Mouse (Mus musculus) intestine, embryonic 14.5 days (tissue): ENCODE data around the gene Git1. TPM values are rescaled to one million over a fixed set of nuclear protein-coding genes. Genes with fewer than 3 reads are reported as not detected.

Experiments used
- ATAC-seq: fragments of 200-750 bp; cut with Nextera tagmentation; replicated peaks from 2 replicates; pipeline ENCODE4 v1.8.0; 2017; ENCODE audit warnings: low read depth, moderate number of reproducible peaks, moderate TSS enrichment, moderate library complexity; ENCODE audit not compliant: low FRiP score, low TSS enrichment
- DNase-seq: peaks from one replicate; pipeline ENCODE4 v3.0.0-alpha.2; 2018; ENCODE audit warnings: low spot score
- H3K27ac ChIP-seq: fragments of 300-500 bp; sonication (generic); 2 replicates; pipeline ENCODE4 v1.5.1; 2014; ENCODE audit warnings: low read depth, mild to moderate bottlenecking, control low read depth
- H3K27me3 ChIP-seq: fragments of 300-500 bp; sonication (generic); replicated peaks from 2 replicates; pipeline ENCODE4 v1.6.1; 2014; ENCODE audit warnings: low read length, control low read depth; ENCODE audit not compliant: control insufficient read depth, insufficient read depth
- H3K36me3 ChIP-seq: fragments of 300-500 bp; sonication (generic); 2 replicates; pipeline ENCODE4 v1.6.1; 2014; ENCODE audit warnings: low read length, control low read depth; ENCODE audit not compliant: control insufficient read depth, insufficient read depth
- H3K4me1 ChIP-seq: fragments of 300-500 bp; sonication (generic); replicated peaks from 2 replicates; pipeline ENCODE4 v1.6.1; 2014; ENCODE audit warnings: low read length, control low read depth, mixed read lengths; ENCODE audit not compliant: control insufficient read depth, insufficient read depth
- H3K4me2 ChIP-seq: fragments of 300-500 bp; sonication (generic); 2 replicates; pipeline ENCODE4 v1.6.1; 2014; ENCODE audit warnings: low read length
- H3K4me3 ChIP-seq: fragments of 300-500 bp; sonication (generic); 2 replicates; pipeline ENCODE4 v1.5.1; 2014; ENCODE audit warnings: low read depth, low read length, control low read depth, mixed read lengths
- H3K9ac ChIP-seq: fragments of 300-500 bp; sonication (generic); 2 replicates; pipeline ENCODE4 v1.6.1; 2014; ENCODE audit warnings: mild to moderate bottlenecking, low read length
- H3K9me3 ChIP-seq: fragments of 300-500 bp; sonication (generic); 2 replicates; pipeline ENCODE4 v1.6.1; 2016; ENCODE audit warnings: low read length, control low read depth; ENCODE audit not compliant: control insufficient read depth
- WGBS: fragments of 180-500 bp; shearing (Covaris S2); extraction: QIAGEN DNeasy Blood & Tissue Kit; methylation state at CpG from one replicate; pipeline ENCODE4 v1.1.7; 2014; 5-methylcytosine and 5-hydroxymethylcytosine counted together
- polyA plus RNA-seq: library from polyadenylated mRNA; unstranded; fragments of >200 nt; fragmentation: Nextera tagmentation; extraction: Ambion mirVana; gene quantifications from 2 replicates; pipeline ENCODE4 v1.2.1, GENCODE M21; 2014

Gene Git1
- polyA plus RNA-seq, 1 experiment from 2014 or later, result 17.7 TPM

DNA sequence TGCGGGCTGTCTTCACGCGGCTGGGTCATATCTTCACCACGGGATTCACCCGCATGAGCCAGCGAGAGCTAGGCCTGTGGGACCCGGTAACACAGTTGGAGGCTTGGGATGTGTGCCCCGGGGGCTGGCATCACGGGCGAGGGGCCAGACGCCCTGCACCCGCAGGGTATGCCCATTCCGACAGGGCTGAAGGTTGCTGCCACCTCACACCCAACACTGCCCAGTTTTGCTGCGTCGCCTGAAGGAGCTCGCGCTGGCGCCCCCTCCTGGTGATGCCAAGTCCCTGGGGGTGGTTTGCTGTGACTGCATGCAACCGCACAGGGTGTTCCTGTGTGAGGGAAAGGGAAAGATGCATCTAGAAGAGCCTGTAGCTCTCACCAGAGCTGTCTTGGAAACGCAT lies 25.6 kb upstream of the Git1 start:
- ATAC-seq (no peak), DNase-seq (peak; percentile 80)
- Histone ChIP-seq H3K4me3 (no peak overlapping the region), H3K27ac (no peak overlapping the region), H3K4me2 (peak overlapping the region; percentile 18; the same call in 1 of the 2 replicates), H3K4me1 (0 out of 2 replicates have a peak, but pooled peaks cover 3% of the 10 kb centered on the region), H3K36me3 (peaks cover 17% of the 10 kb centered on the region), H3K27me3 (peaks cover 48% of the 10 kb centered on the region), H3K9me3 (no peaks in the 10 kb centered on the region), H3K9ac (no peak overlapping the region)
- WGBS, result 13% methylated on average over 20 of the region's 20 CpGs

DNA sequence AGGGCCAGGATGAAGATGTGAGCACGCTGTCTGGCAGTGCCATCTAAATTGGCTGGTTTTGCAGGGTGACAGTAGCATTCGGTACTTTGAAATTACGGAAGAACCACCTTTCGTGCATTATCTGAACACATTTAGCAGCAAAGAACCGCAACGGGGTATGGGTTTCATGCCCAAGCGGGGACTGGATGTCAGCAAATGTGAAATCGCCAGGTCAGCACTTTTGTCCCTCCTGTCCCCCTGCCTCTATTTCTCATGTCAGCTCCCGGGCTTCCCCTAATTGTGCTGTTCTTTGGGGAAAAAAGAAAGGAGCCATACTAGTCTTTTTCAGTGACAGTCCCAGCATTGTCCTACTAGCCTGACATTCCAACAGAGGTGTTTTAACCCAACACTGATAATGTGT lies 25.0 kb upstream of the Git1 start:
- no peaks in the 10 kb centered on the region for H3K4me1 ChIP-seq
- peaks cover 17% of the 10 kb centered on the region for H3K36me3 ChIP-seq
- H3K4me2 ChIP-seq, result no peak overlapping the region
- H3K9me3 ChIP-seq, result no peaks in the 10 kb centered on the region
- no peak overlapping the region for H3K9ac ChIP-seq
- ATAC-seq, result no peak
- H3K27ac ChIP-seq, result no peak overlapping the region
- 86% methylated on average over 9 of the region's 9 CpGs for WGBS
- no peak for DNase-seq
- no peak overlapping the region for H3K4me3 ChIP-seq
- peaks cover 42% of the 10 kb centered on the region for H3K27me3 ChIP-seq

DNA sequence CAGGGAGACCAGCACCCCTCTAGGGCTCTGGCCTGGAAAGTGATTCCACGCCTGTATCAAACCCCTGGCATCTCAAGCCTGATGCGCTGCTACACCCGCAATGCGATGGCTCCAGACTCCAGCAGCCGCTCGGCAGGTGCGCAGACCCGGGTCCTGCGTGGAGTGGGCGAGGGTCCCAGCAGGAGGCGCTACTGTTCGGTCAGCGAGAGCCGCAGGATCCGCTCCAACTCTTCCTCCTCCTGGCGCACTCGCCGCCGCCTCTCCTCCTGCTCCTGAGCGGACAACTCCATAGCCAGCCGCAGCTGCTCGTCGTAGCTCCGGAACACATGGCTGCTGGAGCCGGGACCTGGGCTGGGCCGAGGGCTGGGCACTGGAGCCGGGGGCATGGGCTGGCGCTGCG lies 22.0 kb upstream of the Git1 start:
- H3K9me3 ChIP-seq, result no peaks in the 10 kb centered on the region
- WGBS, result 76% methylated on average over 29 of the region's 29 CpGs
- no peaks in the 10 kb centered on the region for H3K4me1 ChIP-seq
- H3K4me2 ChIP-seq, result no peak overlapping the region
- no peak overlapping the region for H3K4me3 ChIP-seq
- H3K36me3 ChIP-seq, result peaks cover 33% of the 10 kb centered on the region
- no peak overlapping the region for H3K27ac ChIP-seq
- no peak for ATAC-seq
- H3K27me3 ChIP-seq, result peaks cover 29% of the 10 kb centered on the region
- DNase-seq, result no peak
- no peak overlapping the region for H3K9ac ChIP-seq

DNA sequence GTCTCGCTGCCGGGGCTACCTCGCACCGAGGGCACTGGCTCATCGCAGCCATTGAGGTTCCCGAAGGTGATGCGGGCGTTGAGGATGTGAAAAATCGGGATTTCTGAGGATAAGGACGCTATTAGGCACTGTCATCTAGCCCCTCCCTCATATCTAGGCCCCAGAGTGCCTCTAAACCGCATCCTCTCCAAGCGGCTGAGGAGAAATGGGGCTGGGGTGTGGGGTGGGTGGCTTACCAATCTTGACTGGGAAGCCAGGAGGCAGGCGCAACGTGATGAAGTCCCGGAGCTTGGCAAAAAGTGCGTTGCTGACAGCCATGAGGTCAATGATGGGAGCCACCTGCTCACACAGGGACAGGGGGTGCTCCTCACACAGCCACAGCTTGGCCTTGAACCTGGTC lies 20.6 kb upstream of the Git1 start:
- no peak for DNase-seq
- WGBS, result 89% methylated on average over 16 of the region's 16 CpGs
- H3K4me1 ChIP-seq, result no peaks in the 10 kb centered on the region
- peaks cover 33% of the 10 kb centered on the region for H3K36me3 ChIP-seq
- H3K9ac ChIP-seq, result no peak overlapping the region
- no peak for ATAC-seq
- H3K27ac ChIP-seq, result no peak overlapping the region
- H3K4me2 ChIP-seq, result no peak overlapping the region
- H3K27me3 ChIP-seq, result peaks cover 16% of the 10 kb centered on the region
- no peaks in the 10 kb centered on the region for H3K9me3 ChIP-seq
- no peak overlapping the region for H3K4me3 ChIP-seq

- no peak overlapping the region for H3K9ac ChIP-seq
- no peak overlapping the region for H3K4me2 ChIP-seq
- H3K4me1 ChIP-seq, result no peaks in the 10 kb centered on the region
- no peak overlapping the region for H3K27ac ChIP-seq
- no peak overlapping the region for H3K4me3 ChIP-seq
- DNase-seq (no peak), ATAC-seq (no peak)
- H3K9me3 ChIP-seq, result no peaks in the 10 kb centered on the region
- peaks cover 29% of the 10 kb centered on the region for H3K36me3 ChIP-seq
- WGBS, result 95% methylated on average over 14 of the region's 14 CpGs
- no peaks in the 10 kb centered on the region for H3K27me3 ChIP-seq
Observed at GRCm38 (mm10) chr11:77476216-77476615, 17.1 kb upstream of the Git1 start.

- 88% methylated on average over 6 of the region's 6 CpGs for WGBS
- no peak overlapping the region for H3K9ac ChIP-seq
- no peak for ATAC-seq
- H3K36me3 ChIP-seq, result peaks cover 22% of the 10 kb centered on the region
- no peak overlapping the region for H3K27ac ChIP-seq
- no peak for DNase-seq
- H3K9me3 ChIP-seq, result no peaks in the 10 kb centered on the region
- H3K4me1 ChIP-seq, result no peaks in the 10 kb centered on the region
- H3K4me3 ChIP-seq, result no peak overlapping the region
- no peak overlapping the region for H3K4me2 ChIP-seq
- no peaks in the 10 kb centered on the region for H3K27me3 ChIP-seq
Observed at GRCm38 (mm10) chr11:77476895-77477294, 16.5 kb upstream of the Git1 start.

DNA sequence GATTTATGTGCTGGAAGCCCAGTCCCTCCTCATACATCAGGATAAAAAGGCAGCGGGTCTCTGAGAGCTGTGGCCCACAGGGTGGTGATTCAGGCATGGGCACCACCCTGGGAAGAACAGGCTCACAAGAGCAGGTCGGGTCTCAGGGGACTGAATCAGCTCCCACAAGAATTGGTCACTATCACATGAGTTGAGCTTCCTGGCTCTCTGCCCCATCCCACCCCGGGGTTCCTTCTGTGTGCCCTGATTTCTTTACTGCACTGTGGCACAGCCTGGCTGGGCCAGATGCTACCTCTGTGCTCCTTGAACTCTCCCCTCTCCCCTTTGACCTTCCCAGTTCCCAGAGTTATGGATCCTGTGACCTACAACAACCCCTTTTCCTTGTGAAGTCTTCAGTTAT lies 10.3 kb upstream of the Git1 start:
- peaks cover 11% of the 10 kb centered on the region; the same call in 1 of the 2 replicates for H3K4me1 ChIP-seq
- no peak for DNase-seq
- 69% methylated on average over 3 of the region's 3 CpGs for WGBS
- no peaks in the 10 kb centered on the region for H3K36me3 ChIP-seq
- H3K9ac ChIP-seq, result no peak overlapping the region
- H3K27me3 ChIP-seq, result no peaks in the 10 kb centered on the region
- H3K4me2 ChIP-seq, result no peak overlapping the region
- no peak overlapping the region for H3K27ac ChIP-seq
- H3K4me3 ChIP-seq, result no peak overlapping the region
- ATAC-seq, result no peak
- H3K9me3 ChIP-seq, result no peaks in the 10 kb centered on the region

DNA sequence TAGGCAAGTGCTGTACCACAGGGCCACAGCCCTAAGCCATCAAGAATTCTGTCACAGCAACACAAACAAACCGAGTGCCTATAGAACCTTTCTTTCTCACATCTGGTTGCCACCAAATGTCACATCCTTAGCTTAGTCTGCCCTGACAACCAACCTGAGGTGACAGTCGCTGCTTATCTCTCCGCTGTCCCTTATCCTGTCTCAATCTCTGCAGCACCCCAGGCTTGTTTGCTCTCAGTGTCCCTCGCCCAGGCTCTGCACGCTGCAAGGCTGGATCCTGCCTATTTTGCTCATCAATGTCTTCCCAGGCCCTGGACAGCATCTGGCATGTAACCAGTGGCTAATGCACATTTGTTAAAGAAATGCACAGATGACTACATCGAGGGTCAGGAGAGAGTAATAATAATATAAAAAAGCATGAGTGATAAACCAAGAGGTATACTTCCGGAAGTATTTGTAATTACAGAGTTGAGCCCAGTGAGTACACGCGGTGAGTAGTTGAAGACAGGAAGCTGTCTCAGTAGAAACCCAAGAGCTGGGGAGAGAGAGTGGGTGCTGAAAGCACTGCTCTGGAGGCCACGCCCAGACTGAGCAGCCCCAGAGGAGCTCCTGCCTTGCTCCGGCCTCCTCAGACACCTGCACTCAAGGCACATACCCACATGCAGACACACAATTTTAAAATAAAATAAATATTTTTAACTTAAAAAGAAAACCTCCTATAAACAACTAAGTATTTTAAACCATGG lies 9.7 kb upstream of the Git1 start:
- DNase-seq (no peak), ATAC-seq (no peak)
- H3K36me3 ChIP-seq, result no peaks in the 10 kb centered on the region
- no peak overlapping the region for H3K4me2 ChIP-seq
- no peak overlapping the region for H3K4me3 ChIP-seq
- H3K27me3 ChIP-seq, result no peaks in the 10 kb centered on the region
- H3K27ac ChIP-seq, result no peak overlapping the region
- 47% methylated on average over 11 of the region's 11 CpGs for WGBS
- H3K9me3 ChIP-seq, result no peaks in the 10 kb centered on the region
- H3K9ac ChIP-seq, result no peak overlapping the region
- H3K4me1 ChIP-seq, result peaks cover 17% of the 10 kb centered on the region

DNA sequence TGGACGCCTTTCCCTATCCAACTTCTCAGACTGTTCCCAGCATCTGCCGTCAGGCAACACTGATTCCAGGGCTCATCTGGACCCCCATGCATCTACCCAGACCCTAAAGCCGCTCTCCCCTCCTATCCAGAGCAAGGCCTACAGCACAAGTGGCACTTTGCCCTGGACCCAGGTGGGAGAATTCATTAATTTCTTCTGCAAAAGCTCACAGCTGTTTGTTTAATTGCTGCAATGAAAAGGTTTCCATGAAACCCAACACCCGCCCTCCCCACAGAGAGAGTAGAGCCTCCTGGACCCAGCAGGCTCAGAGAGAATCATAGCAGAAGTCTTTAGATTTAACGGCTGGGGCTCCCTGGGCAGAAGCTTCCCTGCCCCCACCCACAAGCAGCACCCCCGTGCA lies 8.1 kb upstream of the Git1 start:
- no peak for ATAC-seq
- H3K9ac ChIP-seq, result no peak overlapping the region
- DNase-seq, result no peak
- H3K9me3 ChIP-seq, result no peaks in the 10 kb centered on the region
- no peak overlapping the region for H3K4me2 ChIP-seq
- no peaks in the 10 kb centered on the region for H3K36me3 ChIP-seq
- WGBS, result 64% methylated on average over 6 of the region's 6 CpGs
- no peak overlapping the region for H3K27ac ChIP-seq
- H3K4me1 ChIP-seq, result peaks cover 24% of the 10 kb centered on the region
- no peaks in the 10 kb centered on the region for H3K27me3 ChIP-seq
- H3K4me3 ChIP-seq, result no peak overlapping the region
